Mouse (Mus musculus) intestine, postnatal 0 days (tissue): ENCODE data around the gene Efcab11. TPM values are rescaled to one million over a fixed set of nuclear protein-coding genes. Genes with fewer than 3 reads are reported as not detected.
A peak's percentile ranks its signal among the peaks of the same experiment; 100 is the strongest.

Source experiments
- ATAC-seq: fragments of 200-750 bp; cut with Nextera tagmentation; 2 replicates; pipeline ENCODE4 v1.8.0; 2017; ENCODE audit warnings: mild to moderate bottlenecking, moderate TSS enrichment, moderate library complexity
- H3K27ac ChIP-seq: fragments of 300-500 bp; sonication (generic); 2 replicates; pipeline ENCODE4 v1.5.1; 2014; ENCODE audit warnings: mild to moderate bottlenecking, low read depth, low read length, moderate library complexity
- H3K27me3 ChIP-seq: fragments of 300-500 bp; sonication (generic); replicated peaks from 2 replicates; pipeline ENCODE4 v1.6.1; 2014; ENCODE audit warnings: low read length, mixed read lengths; ENCODE audit not compliant: control insufficient read depth, insufficient read depth
- H3K36me3 ChIP-seq: fragments of 300-500 bp; sonication (generic); 2 replicates; pipeline ENCODE4 v1.6.1; 2014; ENCODE audit warnings: mild to moderate bottlenecking, moderate library complexity; ENCODE audit not compliant: control insufficient read depth, insufficient read depth
- H3K4me1 ChIP-seq: fragments of 300-500 bp; sonication (generic); replicated peaks from 2 replicates; pipeline ENCODE4 v1.6.1; 2014; ENCODE audit warnings: antibody characterized with exemption, low read length, mixed read lengths; ENCODE audit not compliant: control insufficient read depth, insufficient read depth
- H3K4me2 ChIP-seq: fragments of 300-500 bp; sonication (generic); replicated peaks from 2 replicates; pipeline ENCODE4 v1.6.1; 2014; ENCODE audit warnings: low read depth, mild to moderate bottlenecking, moderate library complexity
- H3K4me3 ChIP-seq: fragments of 300-500 bp; sonication (generic); 2 replicates; pipeline ENCODE4 v1.5.1; 2014; ENCODE audit warnings: low read depth, low read length
- H3K9ac ChIP-seq: fragments of 300-500 bp; sonication (generic); 2 replicates; pipeline ENCODE4 v1.6.1; 2014; ENCODE audit warnings: mild to moderate bottlenecking, low read depth, low read length
- H3K9me3 ChIP-seq: fragments of 300-500 bp; sonication (generic); 2 replicates; pipeline ENCODE4 v1.6.1; 2016; ENCODE audit warnings: mixed run types; ENCODE audit not compliant: control insufficient read depth
- CTCF ChIP-seq: sonication (generic); IDR thresholded peaks from 2 replicates; pipeline ENCODE4 v1.5.1; 2016; ENCODE audit warnings: low read depth, mild to moderate bottlenecking, control low read depth, antibody characterized with exemption, moderate library complexity
- WGBS: fragments of 180-500 bp; shearing (Covaris S2); extraction: QIAGEN DNeasy Blood & Tissue Kit; methylation state at CpG from one replicate; pipeline ENCODE4 v1.1.7; 2014; 5-methylcytosine and 5-hydroxymethylcytosine counted together
- polyA plus RNA-seq: library from polyadenylated mRNA; unstranded; fragments of >200 nt; fragmentation: Nextera tagmentation; extraction: Ambion mirVana; gene quantifications from 2 replicates; pipeline ENCODE4 v1.2.1, GENCODE M21; 2015

The Efcab11 gene
- polyA plus RNA-seq, 1 experiment from 2014 or later, result 3.2 TPM

GRCm38 (mm10) chr12:99838703-99839102, 45.5 kb downstream of the Efcab11 start:
- H3K4me1 ChIP-seq, result no peaks in the 10 kb centered on the region
- no peak overlapping the region for H3K4me2 ChIP-seq
- no peaks in the 10 kb centered on the region for H3K36me3 ChIP-seq
- H3K4me3 ChIP-seq, result no peak overlapping the region
- H3K27ac ChIP-seq, result no peak overlapping the region
- no peak for ATAC-seq
- H3K9ac ChIP-seq, result no peak overlapping the region
- TF ChIP-seq CTCF, result peak; percentile 39
- no peaks in the 10 kb centered on the region for H3K27me3 ChIP-seq
- H3K9me3 ChIP-seq, result no peaks in the 10 kb centered on the region
- WGBS, result 81% methylated on average over 14 of the region's 14 CpGs

DNA sequence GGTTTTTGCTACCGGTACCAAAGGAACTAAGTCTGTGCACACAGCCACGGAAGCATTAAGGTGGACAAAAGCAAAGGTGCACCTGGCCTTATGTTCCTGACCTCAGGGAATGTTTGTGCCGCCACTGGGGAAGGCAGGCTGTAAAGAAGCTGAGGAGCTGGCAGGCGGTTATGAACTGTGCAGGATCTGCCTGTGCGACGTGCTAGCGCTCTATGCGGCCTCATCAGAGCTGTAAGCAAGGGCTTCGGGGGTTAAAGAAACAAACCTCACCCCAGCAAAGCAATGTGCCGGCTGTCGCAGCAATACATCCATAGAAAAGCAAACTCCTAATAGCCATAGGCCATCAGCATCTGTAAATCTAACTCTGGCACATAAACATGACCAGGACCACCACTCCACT, 46.1 kb downstream of the Efcab11 start:
- Histone ChIP-seq H3K4me1 (no peaks in the 10 kb centered on the region), H3K27me3 (no peaks in the 10 kb centered on the region), H3K9ac (no peak overlapping the region), H3K9me3 (no peaks in the 10 kb centered on the region), H3K4me2 (no peak overlapping the region), H3K4me3 (no peak overlapping the region), H3K27ac (no peak overlapping the region), H3K36me3 (no peaks in the 10 kb centered on the region)
- TF ChIP-seq CTCF, result no peak
- ATAC-seq, result no peak
- 83% methylated on average over 11 of the region's 11 CpGs for WGBS

DNA sequence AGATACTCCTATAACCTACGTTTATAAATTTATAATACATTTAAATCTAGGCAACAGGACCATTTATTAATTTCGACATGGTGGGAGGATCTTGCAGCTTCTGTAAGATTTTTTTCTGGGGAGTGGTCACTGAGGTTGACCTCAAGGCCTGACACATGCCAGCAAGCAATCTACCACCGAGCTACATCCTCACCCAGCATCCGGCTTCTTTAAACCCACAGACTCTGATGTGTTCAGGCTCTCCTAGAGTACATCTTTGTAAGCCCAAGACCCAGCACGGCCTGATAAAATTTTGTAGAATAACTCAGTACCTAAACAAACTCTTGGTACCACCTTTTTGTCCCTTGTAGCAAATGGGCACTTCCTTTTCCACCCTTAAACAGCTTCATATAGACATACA, 46.7 kb downstream of the Efcab11 start:
- ATAC-seq, result no peak
- no peak for TF ChIP-seq CTCF

DNA sequence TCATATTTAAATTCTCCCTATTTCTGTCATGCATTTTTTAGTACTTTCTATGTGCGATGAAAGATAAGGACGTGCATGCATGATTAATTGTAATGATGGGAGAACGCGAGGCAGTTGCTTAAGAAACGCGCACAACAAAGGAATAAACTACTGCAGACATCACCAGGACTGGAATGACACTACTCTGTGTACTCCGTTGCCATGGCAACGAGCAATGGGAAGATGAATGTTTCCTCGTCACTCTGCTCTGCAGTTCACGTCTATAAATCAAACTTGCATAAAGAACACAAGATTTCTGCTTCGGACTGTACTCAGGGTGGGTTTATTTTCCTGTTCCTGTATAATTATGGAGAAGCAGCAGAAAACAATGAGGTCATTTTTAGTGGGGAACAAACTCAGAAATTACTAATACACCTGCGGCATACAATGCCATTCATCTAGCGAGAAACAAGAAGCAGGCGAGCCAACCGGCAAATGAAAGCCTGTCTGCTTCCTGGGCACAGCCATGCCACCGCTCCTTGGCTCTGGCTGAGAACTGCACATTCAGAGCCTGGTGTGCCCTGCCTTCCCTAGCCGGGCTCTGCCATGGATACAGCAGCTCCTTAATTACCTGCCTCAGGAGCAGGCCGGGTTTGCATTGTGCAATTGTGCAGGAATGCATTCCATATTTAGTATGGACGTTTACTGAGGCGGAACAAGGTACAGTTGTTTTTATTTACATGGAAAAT, 47.7 kb downstream of the Efcab11 start:
- Histone ChIP-seq H3K27ac (no peak overlapping the region), H3K27me3 (no peaks in the 10 kb centered on the region), H3K9me3 (no peaks in the 10 kb centered on the region), H3K9ac (no peak overlapping the region), H3K36me3 (no peaks in the 10 kb centered on the region), H3K4me3 (no peak overlapping the region), H3K4me1 (no peaks in the 10 kb centered on the region), H3K4me2 (no peak overlapping the region)
- ATAC-seq, result no peak
- TF ChIP-seq CTCF, result no peak
- WGBS, result 67% methylated on average over 20 of the region's 20 CpGs

More for the DNA sequence above, 46.7 kb downstream of the Efcab11 start:
- no peak overlapping the region for H3K9ac ChIP-seq
- no peaks in the 10 kb centered on the region for H3K36me3 ChIP-seq
- H3K4me3 ChIP-seq, result no peak overlapping the region
- no peak overlapping the region for H3K27ac ChIP-seq
- H3K4me1 ChIP-seq, result no peaks in the 10 kb centered on the region
- no peaks in the 10 kb centered on the region for H3K9me3 ChIP-seq
- no peaks in the 10 kb centered on the region for H3K27me3 ChIP-seq
- WGBS, result 91% methylated on average over 5 of the region's 5 CpGs
- H3K4me2 ChIP-seq, result no peak overlapping the region

DNA sequence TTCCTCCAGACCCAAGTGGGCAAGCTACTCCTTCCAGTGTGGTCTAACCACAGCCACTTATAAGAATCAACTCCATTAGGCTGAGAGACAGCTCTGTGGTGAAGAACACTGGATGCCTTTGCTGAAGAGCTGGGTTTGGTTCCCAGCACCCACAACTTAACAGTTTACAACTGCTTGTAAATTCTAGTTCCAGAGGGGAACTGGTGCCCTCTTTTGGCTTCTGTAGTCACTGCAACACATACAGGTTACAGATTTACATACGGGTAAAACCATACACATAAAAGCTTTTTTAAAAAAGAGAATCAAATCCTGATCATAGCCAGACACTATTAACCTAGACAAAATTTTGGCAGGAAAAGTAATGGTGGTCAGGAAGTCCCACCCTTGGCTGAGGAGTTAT, 50.8 kb downstream of the Efcab11 start:
- 90% methylated on average over 1 of the region's 1 CpGs for WGBS

DNA sequence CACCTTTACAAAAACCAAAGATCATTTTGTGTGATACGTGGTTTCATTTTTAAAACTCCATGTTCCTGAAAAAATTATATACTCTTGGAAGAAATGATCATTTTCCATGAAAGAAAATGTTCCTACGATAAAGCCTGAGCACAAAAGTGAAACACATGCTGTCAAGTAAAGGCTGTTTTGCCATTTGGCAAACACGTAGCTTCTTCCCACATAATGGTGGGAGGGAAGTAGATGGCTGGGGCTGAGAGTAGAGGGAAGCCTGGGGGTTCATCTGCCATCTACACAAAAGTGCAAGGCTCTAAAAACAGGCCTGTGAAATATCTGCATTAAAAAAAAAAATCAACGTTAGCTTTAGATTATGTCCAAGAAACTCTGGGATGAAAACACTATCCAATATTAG, 61.6 kb downstream of the Efcab11 start:
- Histone ChIP-seq H3K9ac (no peak overlapping the region), H3K4me2 (no peak overlapping the region), H3K27me3 (no peaks in the 10 kb centered on the region), H3K4me3 (no peak overlapping the region), H3K4me1 (no peaks in the 10 kb centered on the region), H3K27ac (no peak overlapping the region), H3K9me3 (no peaks in the 10 kb centered on the region), H3K36me3 (no peaks in the 10 kb centered on the region)
- TF ChIP-seq CTCF, result no peak
- WGBS, result 89% methylated on average over 4 of the region's 4 CpGs
- ATAC-seq, result no peak

More for the DNA sequence above, 50.8 kb downstream of the Efcab11 start:
- H3K4me3 ChIP-seq, result no peak overlapping the region
- no peak overlapping the region for H3K27ac ChIP-seq
- no peaks in the 10 kb centered on the region for H3K4me1 ChIP-seq
- no peak for ATAC-seq
- H3K9ac ChIP-seq, result no peak overlapping the region
- no peaks in the 10 kb centered on the region for H3K9me3 ChIP-seq
- peak; percentile 34 for TF ChIP-seq CTCF
- no peak overlapping the region for H3K4me2 ChIP-seq
- no peaks in the 10 kb centered on the region for H3K27me3 ChIP-seq
- no peaks in the 10 kb centered on the region for H3K36me3 ChIP-seq
